Mouse (Mus musculus) hindbrain, embryonic 14.5 days (tissue): ENCODE results near the gene Degs2. TPM values are rescaled to one million over a fixed set of nuclear protein-coding genes. Genes with fewer than 3 reads are reported as not detected.
"Not testable (repeated sequence)": the region's sequence is repeated elsewhere in the genome, so short reads cannot be mapped to it uniquely, and the experiment has no call there.

Experiments
- ATAC-seq: fragments of 200-750 bp; cut with Nextera tagmentation; 2 replicates; pipeline ENCODE4 v1.8.0; 2017; ENCODE audit warnings: moderate number of reproducible peaks, mild to moderate bottlenecking, moderate TSS enrichment, moderate library complexity; ENCODE audit not compliant: low FRiP score
- DNase-seq: peaks from one replicate; pipeline ENCODE4 v3.0.0-alpha.2; 2015; ENCODE audit warnings: low spot score
- H3K27ac ChIP-seq: fragments of 300-500 bp; sonication (generic); 2 replicates; pipeline ENCODE4 v1.5.1; 2014; ENCODE audit warnings: mild to moderate bottlenecking, moderate library complexity
- H3K27me3 ChIP-seq: fragments of 300-500 bp; sonication (generic); 2 replicates; pipeline ENCODE4 v1.6.1; 2014; ENCODE audit warnings: mild to moderate bottlenecking, low read length, mixed read lengths; ENCODE audit not compliant: control insufficient read depth, insufficient read depth
- H3K36me3 ChIP-seq: fragments of 300-500 bp; sonication (generic); replicated peaks from 2 replicates; pipeline ENCODE4 v1.6.1; 2014; ENCODE audit not compliant: control insufficient read depth, insufficient read depth
- H3K4me1 ChIP-seq: fragments of 300-500 bp; sonication (generic); replicated peaks from 2 replicates; pipeline ENCODE4 v1.6.1; 2014; ENCODE audit warnings: antibody characterized with exemption, low read length, mixed read lengths; ENCODE audit not compliant: control insufficient read depth, insufficient read depth
- H3K4me2 ChIP-seq: fragments of 300-500 bp; sonication (generic); replicated peaks from 2 replicates; pipeline ENCODE4 v1.6.1; 2014; ENCODE audit warnings: mild to moderate bottlenecking, moderate library complexity
- H3K4me3 ChIP-seq: fragments of 300-500 bp; sonication (generic); replicated peaks from 2 replicates; pipeline ENCODE4 v1.5.1; 2014; ENCODE audit warnings: mild to moderate bottlenecking, low read length
- H3K9ac ChIP-seq: fragments of 300-500 bp; sonication (generic); 2 replicates; pipeline ENCODE4 v1.6.1; 2014
- H3K9me3 ChIP-seq: fragments of 300-500 bp; sonication (generic); 2 replicates; pipeline ENCODE4 v1.6.1; 2016; ENCODE audit warnings: low read length; ENCODE audit not compliant: control insufficient read depth
- WGBS: fragments of 180-500 bp; shearing (Covaris S2); extraction: QIAGEN DNeasy Blood & Tissue Kit; methylation state at CpG from one replicate; pipeline ENCODE4 v1.1.7; 2014; 5-methylcytosine and 5-hydroxymethylcytosine counted together
- polyA plus RNA-seq: library from polyadenylated mRNA; unstranded; fragments of >200 nt; fragmentation: Nextera tagmentation; extraction: Ambion mirVana; gene quantifications from 2 replicates; pipeline ENCODE4 v1.2.1, GENCODE M21; 2014

The Degs2 gene
- polyA plus RNA-seq, 1 experiment from 2014 or later: 2.1 TPM

DNA sequence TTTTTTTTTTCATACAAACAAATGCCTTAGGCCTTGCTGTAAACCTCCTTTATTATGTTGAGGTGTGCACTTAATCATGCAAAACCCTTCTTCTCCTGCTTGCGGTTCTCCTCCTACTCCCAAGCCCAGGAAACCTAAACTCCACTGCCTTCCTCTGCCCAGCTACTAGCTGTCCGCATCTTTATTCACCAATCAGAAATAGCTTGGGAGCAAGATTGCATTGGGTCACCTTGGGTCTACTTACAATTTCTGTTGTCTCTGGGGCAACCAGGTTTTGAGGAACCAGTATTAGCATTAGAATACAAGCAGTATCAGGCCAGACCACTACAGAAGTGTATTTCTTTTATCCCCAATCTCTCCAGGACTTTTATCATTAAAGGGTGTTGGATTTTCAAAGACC, 32.3 kb upstream of the Degs2 start:
- H3K27me3 ChIP-seq: no peaks in the 10 kb centered on the region
- no peaks in the 10 kb centered on the region for H3K9me3 ChIP-seq
- no peaks in the 10 kb centered on the region for H3K4me1 ChIP-seq
- ATAC-seq: no peak
- 90% methylated on average over 2 of the region's 2 CpGs for WGBS
- H3K27ac ChIP-seq: no peak overlapping the region
- H3K4me3 ChIP-seq: no peak overlapping the region
- H3K9ac ChIP-seq: no peak overlapping the region
- H3K4me2 ChIP-seq: no peak overlapping the region
- H3K36me3 ChIP-seq: no peaks in the 10 kb centered on the region
- no peak for DNase-seq

DNA sequence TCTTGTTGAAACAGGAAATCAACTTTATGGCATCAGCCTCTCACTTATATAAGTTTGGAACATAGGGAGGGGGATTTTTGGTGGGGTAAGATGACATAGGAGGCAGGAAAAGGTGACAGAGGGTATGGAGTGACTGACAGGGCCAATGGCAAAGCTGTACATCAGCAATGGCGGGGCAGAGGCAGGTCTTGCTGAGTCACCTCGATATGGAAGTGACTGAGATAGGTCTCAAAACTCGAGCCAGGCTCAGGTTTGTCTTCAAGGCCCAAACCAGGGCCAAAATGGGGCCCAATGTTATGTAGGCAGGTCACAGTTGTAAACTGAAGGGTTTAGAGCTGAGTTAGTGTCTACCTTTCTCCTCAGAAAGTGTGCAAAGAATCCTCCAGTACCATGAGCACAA, 21.7 kb upstream of the Degs2 start:
- Histone ChIP-seq H3K4me1 (no peaks in the 10 kb centered on the region), H3K36me3 (no peaks in the 10 kb centered on the region), H3K9ac (no peak overlapping the region), H3K9me3 (no peaks in the 10 kb centered on the region), H3K27me3 (no peaks in the 10 kb centered on the region), H3K4me3 (no peak overlapping the region), H3K27ac (no peak overlapping the region), H3K4me2 (no peak overlapping the region)
- WGBS: 82% methylated on average over 3 of the region's 3 CpGs
- ATAC-seq: no peak
- DNase-seq: no peak

DNA sequence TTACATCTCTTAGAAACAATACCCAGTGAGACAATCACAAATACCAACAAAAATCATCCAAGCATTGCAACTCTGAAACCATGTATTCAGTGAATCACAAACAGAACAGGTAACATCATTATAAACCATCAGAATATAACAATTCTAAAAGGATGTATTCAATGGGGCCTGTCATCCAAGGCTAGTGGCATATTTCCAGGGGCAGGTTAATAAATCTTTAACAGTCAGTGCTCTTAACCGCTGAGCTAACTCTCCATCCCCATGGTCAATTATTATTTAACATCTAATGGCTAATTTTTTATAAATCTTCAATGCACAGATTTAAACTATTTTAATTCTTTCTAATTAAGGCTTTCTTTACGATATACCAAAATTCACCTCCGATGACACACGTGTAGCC, 20.3 kb upstream of the Degs2 start:
- Histone ChIP-seq H3K36me3 (no peaks in the 10 kb centered on the region), H3K27ac (no peak overlapping the region), H3K9me3 (no peaks in the 10 kb centered on the region), H3K4me3 (no peak overlapping the region), H3K4me2 (no peak overlapping the region), H3K9ac (no peak overlapping the region), H3K27me3 (no peaks in the 10 kb centered on the region), H3K4me1 (no peaks in the 10 kb centered on the region)
- ATAC-seq (no peak), DNase-seq (no peak)
- 96% methylated on average over 4 of the region's 4 CpGs for WGBS

DNA sequence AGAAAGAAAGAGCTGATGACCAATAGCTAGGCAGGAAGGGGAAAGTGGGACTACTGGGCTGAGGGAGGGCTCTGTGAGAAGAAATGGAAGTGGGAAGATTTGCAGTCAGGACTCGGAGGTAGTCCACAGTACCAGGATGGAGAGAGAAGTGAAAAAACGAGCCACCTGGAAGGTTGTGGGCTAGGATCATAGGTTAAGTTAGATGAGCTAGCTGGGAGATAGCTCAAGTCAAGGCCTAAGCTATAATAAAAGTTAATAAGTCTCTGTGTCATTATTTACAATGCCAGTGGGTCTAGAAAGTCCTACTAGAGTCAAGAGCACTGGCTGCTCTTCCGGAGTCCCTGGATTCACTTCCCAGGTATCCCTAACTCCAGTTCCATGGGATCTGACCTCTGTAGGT, 16.4 kb upstream of the Degs2 start:
- Histone ChIP-seq H3K4me2 (no peak overlapping the region), H3K4me1 (no peaks in the 10 kb centered on the region), H3K27me3 (no peaks in the 10 kb centered on the region), H3K9me3 (no peaks in the 10 kb centered on the region), H3K4me3 (no peak overlapping the region), H3K27ac (no peak overlapping the region), H3K9ac (no peak overlapping the region), H3K36me3 (no peaks in the 10 kb centered on the region)
- ATAC-seq (no peak), DNase-seq (no peak)
- 88% methylated on average over 3 of the region's 3 CpGs for WGBS

DNA sequence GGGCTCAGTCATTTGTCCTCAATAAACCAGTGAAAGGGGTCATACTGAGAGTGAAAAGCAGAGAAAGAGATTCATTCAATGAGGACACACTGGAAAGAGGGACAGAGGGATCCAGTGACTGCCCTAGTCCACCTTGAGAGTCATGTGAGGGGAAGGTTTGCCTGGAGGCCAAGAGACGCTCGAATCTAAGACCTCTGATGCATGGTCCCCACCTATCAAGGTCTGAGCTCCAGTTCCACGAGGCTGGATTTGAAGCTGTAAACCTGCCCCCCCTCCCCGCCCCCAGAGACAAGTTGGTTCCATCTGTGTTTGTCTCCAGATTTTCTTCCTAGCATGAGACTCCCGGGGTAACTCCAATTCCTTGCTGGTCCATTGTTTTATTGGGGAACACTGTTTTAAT, 13.7 kb upstream of the Degs2 start:
- DNase-seq (no peak), ATAC-seq (no peak)
- Histone ChIP-seq H3K27ac (no peak overlapping the region), H3K36me3 (no peaks in the 10 kb centered on the region), H3K9me3 (no peaks in the 10 kb centered on the region), H3K4me3 (no peak overlapping the region), H3K27me3 (no peaks in the 10 kb centered on the region), H3K4me2 (no peak overlapping the region), H3K4me1 (no peaks in the 10 kb centered on the region), H3K9ac (no peak overlapping the region)
- WGBS: 85% methylated on average over 5 of the region's 5 CpGs

DNA sequence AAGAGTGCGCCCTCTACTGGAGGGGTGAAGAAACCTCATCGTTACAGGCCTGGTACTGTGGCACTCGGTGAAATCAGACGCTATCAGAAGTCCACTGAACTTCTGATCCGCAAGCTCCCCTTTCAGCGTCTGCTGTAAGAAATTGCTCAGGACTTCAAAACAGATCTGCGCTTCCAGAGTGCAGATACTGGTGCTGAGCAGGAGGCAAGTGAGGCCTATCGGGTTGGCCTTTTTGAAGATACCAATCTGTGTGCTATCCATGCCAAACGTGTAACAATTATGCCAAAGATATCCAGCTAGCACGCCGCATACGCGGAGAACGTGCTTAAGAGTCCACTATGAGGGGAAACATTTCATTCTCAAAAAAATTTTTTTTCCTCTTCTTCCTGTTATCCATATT, 11.9 kb upstream of the Degs2 start:
- not testable (repeated sequence) for H3K9me3 ChIP-seq, H3K4me1 ChIP-seq, ATAC-seq, H3K9ac ChIP-seq, H3K36me3 ChIP-seq, DNase-seq, H3K27me3 ChIP-seq, H3K27ac ChIP-seq, H3K4me3 ChIP-seq, H3K4me2 ChIP-seq
- 95% methylated on average over 14 of the region's 14 CpGs for WGBS

DNA sequence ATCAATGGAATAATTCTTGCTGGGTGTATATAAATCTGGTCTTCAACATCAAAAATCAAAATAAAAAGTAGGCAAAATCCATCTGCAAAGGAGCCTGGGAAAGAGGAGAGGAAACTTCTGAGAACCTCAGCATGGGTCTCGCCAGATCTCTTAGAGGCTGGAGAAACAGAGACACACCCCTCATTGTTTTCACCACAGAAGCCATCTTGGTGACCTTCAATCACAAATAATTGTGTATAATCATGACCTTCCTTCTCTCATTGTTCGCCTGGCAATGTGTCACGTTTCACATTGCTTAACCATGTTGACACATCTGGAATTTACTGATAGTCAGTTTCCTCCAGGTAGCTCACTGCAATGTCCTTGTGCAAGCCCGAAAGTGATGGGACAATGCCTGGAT, 10.4 kb upstream of the Degs2 start:
- H3K4me2 ChIP-seq: no peak overlapping the region
- no peak overlapping the region for H3K4me3 ChIP-seq
- no peaks in the 10 kb centered on the region for H3K27me3 ChIP-seq
- no peak overlapping the region for H3K27ac ChIP-seq
- no peaks in the 10 kb centered on the region for H3K36me3 ChIP-seq
- WGBS: 85% methylated on average over 4 of the region's 4 CpGs
- DNase-seq (no peak), ATAC-seq (no peak)
- no peaks in the 10 kb centered on the region for H3K4me1 ChIP-seq
- no peak overlapping the region for H3K9ac ChIP-seq
- no peaks in the 10 kb centered on the region for H3K9me3 ChIP-seq

DNA sequence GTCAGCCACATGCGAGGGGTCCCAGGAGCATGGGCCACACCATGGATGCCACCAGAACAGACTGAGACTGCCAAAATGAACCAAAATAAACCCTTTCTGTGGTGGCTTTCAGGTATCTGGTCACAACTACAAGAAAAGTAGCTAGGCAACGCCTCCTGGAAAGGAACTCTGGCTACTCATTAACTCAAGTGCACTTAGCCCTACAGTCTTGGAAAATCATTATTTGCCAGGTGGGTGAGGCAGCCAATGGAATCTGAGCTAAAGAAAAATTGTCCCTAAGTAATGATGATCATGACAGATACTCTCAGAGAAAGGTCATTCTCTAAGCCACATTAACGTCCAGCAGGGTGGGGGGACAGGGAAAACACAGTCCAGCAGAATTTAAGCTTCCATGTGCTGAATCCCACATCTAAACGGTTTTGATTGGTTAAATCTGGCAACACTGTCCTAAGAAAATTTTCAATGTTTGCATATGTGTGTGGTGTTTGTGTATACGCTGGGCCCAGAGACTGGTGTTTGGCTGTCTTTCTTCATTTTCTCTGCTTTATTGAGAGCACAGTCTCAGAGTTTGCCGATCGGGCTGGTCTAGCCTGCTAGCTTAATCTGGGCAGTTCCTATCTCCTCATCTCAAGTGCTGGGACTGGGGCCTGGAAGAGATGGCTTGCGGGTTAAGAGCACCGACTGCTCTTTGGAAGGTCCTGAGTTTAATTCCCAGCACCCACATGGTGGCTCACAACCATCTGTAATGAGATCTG, 8.9 kb upstream of the Degs2 start:
- 87% methylated on average over 9 of the region's 9 CpGs for WGBS
- Histone ChIP-seq H3K9me3 (no peaks in the 10 kb centered on the region), H3K4me2 (no peak overlapping the region), H3K4me1 (no peaks in the 10 kb centered on the region), H3K27me3 (no peaks in the 10 kb centered on the region), H3K4me3 (no peak overlapping the region), H3K9ac (no peak overlapping the region), H3K36me3 (no peaks in the 10 kb centered on the region), H3K27ac (no peak overlapping the region)
- no peak for DNase-seq
- ATAC-seq: no peak

DNA sequence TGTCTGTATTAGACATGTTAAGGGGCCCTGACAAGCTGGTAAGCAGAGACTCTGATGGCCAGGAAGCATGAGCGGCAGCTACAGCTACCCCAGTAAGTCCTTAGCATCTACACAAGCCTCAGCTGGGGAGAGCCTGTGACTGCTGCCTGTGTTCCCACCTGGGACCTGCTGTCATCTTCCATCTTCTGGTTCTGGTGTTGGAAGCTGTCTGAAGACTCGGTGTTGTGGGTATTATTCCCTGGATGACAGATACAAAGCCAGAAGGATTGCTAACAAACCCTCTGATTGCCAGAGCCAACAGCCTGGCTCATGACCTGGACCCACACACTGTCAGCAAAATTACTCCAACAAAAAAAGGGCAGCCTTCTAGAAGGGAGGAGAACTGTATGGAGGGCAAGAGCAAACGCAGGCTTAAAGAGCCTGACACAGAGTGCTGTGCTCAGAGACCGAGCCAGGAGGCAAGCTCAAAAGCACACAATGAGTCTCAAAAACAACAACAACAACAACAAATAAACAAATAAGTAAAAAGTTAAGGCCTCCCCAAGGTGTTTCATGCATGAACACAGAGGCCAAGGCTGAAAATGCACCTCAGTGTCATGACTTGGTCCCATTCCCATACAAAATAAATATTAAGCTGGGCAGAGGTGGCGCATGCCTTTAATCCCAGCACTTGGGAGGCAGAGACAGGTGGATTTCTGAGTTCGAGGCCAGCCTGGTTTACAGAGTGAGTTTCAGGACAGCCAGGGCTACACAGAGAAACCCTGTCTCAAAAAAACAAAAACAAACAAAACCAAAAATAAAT, 8.1 kb upstream of the Degs2 start:
- Histone ChIP-seq H3K27ac (no peak overlapping the region), H3K9ac (no peak overlapping the region), H3K36me3 (no peaks in the 10 kb centered on the region), H3K4me1 (no peaks in the 10 kb centered on the region), H3K27me3 (no peaks in the 10 kb centered on the region), H3K9me3 (no peaks in the 10 kb centered on the region), H3K4me3 (no peak overlapping the region), H3K4me2 (no peak overlapping the region)
- ATAC-seq: no peak
- WGBS: 80% methylated on average over 6 of the region's 6 CpGs
- no peak for DNase-seq
